Mouse (Mus musculus) mature B cell (primary cell): ENCODE results near the gene Stk36.

ENCODE experiments used
- in situ Hi-C: fragments of 300-500 bp; cut with MboI; formaldehyde crosslinking; loops from 2 replicates; pipeline ENCODE4 v1.14.3; 2019

Gene Stk36

GRCm38 (mm10) chr1:74601267-74601962 lies at the start of gene Stk36, which contains the start of gene Rnf25:
TSS of gene Stk36 (plus strand) at chr1:74601445.
TSS of gene Rnf25 (minus strand) at chr1:74601397.
- in situ Hi-C loops = no loop called here

- in situ Hi-C loops = no loop called here
Measured at GRCm38 (mm10) chr1:74559061-74559460, 42.2 kb upstream of the Stk36 start.

- in situ Hi-C loops = no loop called here
Measured at GRCm38 (mm10) chr1:74565834-74566233, 35.4 kb upstream of the Stk36 start.

- in situ Hi-C loops = no loop called here
Measured at GRCm38 (mm10) chr1:74569739-74570719, 31.2 kb upstream of the Stk36 start.

- in situ Hi-C loops = loop anchor here (25.0 kb wide), 1 partner anchor 730 kb away; the partner anchor contains the start of gene Dnpep
Measured at GRCm38 (mm10) chr1:74582621-74583020, 18.6 kb upstream of the Stk36 start.

GRCm38 (mm10) chr1:74584616-74585398 lies 16.4 kb upstream of the Stk36 start:
- in situ Hi-C loops = loop anchor here (25.0 kb wide), 1 partner anchor 727 kb away; the partner anchor contains the start of gene Dnpep

- in situ Hi-C loops = loop anchor here (25.0 kb wide), 1 partner anchor 725 kb away; the partner anchor contains the start of gene Dnpep
Measured at GRCm38 (mm10) chr1:74587233-74587772, 13.9 kb upstream of the Stk36 start.

- in situ Hi-C loops = loop anchor here (25.0 kb wide), 1 partner anchor 724 kb away; the partner anchor contains the start of gene Dnpep
Measured at GRCm38 (mm10) chr1:74587773-74588445, 13.3 kb upstream of the Stk36 start, which contains the start of the genes Zfp142 and Bcs1l. TSS of gene Zfp142 (minus strand) at chr1:74588246. TSS of gene Bcs1l (plus strand) at chr1:74588289.

- in situ Hi-C loops = loop anchor here (25.0 kb wide), 1 partner anchor 718 kb away; the partner anchor contains the start of gene Dnpep
Measured at GRCm38 (mm10) chr1:74594434-74594833, 6.8 kb upstream of the Stk36 start.

GRCm38 (mm10) chr1:74600501-74601266 lies 561 bp upstream of the Stk36 start:
- in situ Hi-C loops = no loop called here

GRCm38 (mm10) chr1:74624183-74624582 lies 22.9 kb downstream of the Stk36 start:
- in situ Hi-C loops = no loop called here

GRCm38 (mm10) chr1:74626076-74626475 lies 24.8 kb downstream of the Stk36 start:
- in situ Hi-C loops = no loop called here

GRCm38 (mm10) chr1:74628001-74628400 lies 26.8 kb downstream of the Stk36 start:
- in situ Hi-C loops = no loop called here

GRCm38 (mm10) chr1:74632734-74633133 lies 31.5 kb downstream of the Stk36 start:
- in situ Hi-C loops = no loop called here

GRCm38 (mm10) chr1:74643524-74643923 lies 42.3 kb downstream of the Stk36 start:
- in situ Hi-C loops = no loop called here

- in situ Hi-C loops = no loop called here
Measured at GRCm38 (mm10) chr1:74643926-74644325, 42.7 kb downstream of the Stk36 start.

- in situ Hi-C loops = no loop called here
Measured at GRCm38 (mm10) chr1:74661448-74662195, 60.4 kb downstream of the Stk36 start, which contains the start of gene Ttll4. TSS of gene Ttll4 (plus strand) at chr1:74661745.

GRCm38 (mm10) chr1:74662253-74662865 lies 61.1 kb downstream of the Stk36 start:
- in situ Hi-C loops = no loop called here
